Mouse (Mus musculus) adrenal gland, postnatal 10 days (tissue): ENCODE results near the gene Metrn. TPM values are rescaled to one million over a fixed set of nuclear protein-coding genes. Genes with fewer than 3 reads are reported as not detected.
"Not testable (repeated sequence)": the region's sequence is repeated elsewhere in the genome, so short reads cannot be mapped to it uniquely, and the experiment has no call there.

Experiments
- DNase-seq: peaks from one replicate; pipeline ENCODE4 v3.0.0; 2021; ENCODE audit warnings: mixed read lengths
- total RNA-seq, 2 experiments: library from RNA; stranded (reverse); gene quantifications; 2 replicates each; pipeline ENCODE4 v1.2.3; 2021

The Metrn gene
- total RNA-seq, 2 experiments from 2014 or later, result 28.0 to 45.1 TPM

- peak; percentile 87 for DNase-seq
These were observed 12.1 kb upstream of the Metrn start, which contains the start of gene Fbxl16 for GRCm38 (mm10) chr17:25808789-25809605. Fbxl16 (plus strand) TSS chr17:25809085.

GRCm38 (mm10) chr17:25808028-25808427, 11.1 kb upstream of the Metrn start:
- no peak for DNase-seq

- not testable (repeated sequence) for DNase-seq
These were observed 10.5 kb upstream of the Metrn start for GRCm38 (mm10) chr17:25807452-25807851.

- peak; percentile 50 for DNase-seq
These were observed 9.6 kb upstream of the Metrn start for GRCm38 (mm10) chr17:25806507-25806906.

GRCm38 (mm10) chr17:25802825-25803517, 6.0 kb upstream of the Metrn start:
- peak; percentile 85 for DNase-seq

GRCm38 (mm10) chr17:25801029-25801428, 4.1 kb upstream of the Metrn start:
- peak; percentile 79 for DNase-seq

GRCm38 (mm10) chr17:25796211-25796771, 645 bp downstream of the Metrn start:
- DNase-seq, result peak; percentile 68

- no peak for DNase-seq
These were observed 1.3 kb downstream of the Metrn start, which contains the start of gene AC134908.4 for GRCm38 (mm10) chr17:25795609-25796092. AC134908.4 (minus strand) TSS chr17:25795659.

- DNase-seq, result no peak
These were observed 1.9 kb downstream of the Metrn start for GRCm38 (mm10) chr17:25794998-25795397.

GRCm38 (mm10) chr17:25794197-25794596, 2.7 kb downstream of the Metrn start:
- no peak for DNase-seq

GRCm38 (mm10) chr17:25792615-25793014, 4.3 kb downstream of the Metrn start, which contains the start of gene Fam173a:
Fam173a (minus strand) TSS chr17:25792901.
- peak; percentile 88 for DNase-seq

GRCm38 (mm10) chr17:25791843-25792527, 5.0 kb downstream of the Metrn start:
- DNase-seq, result peak; percentile 92

- DNase-seq, result no peak
These were observed 5.6 kb downstream of the Metrn start for GRCm38 (mm10) chr17:25791320-25791842.

GRCm38 (mm10) chr17:25786781-25787504, 10.0 kb downstream of the Metrn start:
- no peak for DNase-seq

- no peak for DNase-seq
These were observed 10.7 kb downstream of the Metrn start, which contains the start of gene Ccdc78 for GRCm38 (mm10) chr17:25786280-25786679. Ccdc78 (plus strand) TSS chr17:25786580.

- peak; percentile 95 for DNase-seq
These were observed 11.6 kb downstream of the Metrn start, which contains the start of gene Haghl for GRCm38 (mm10) chr17:25785281-25785745. Haghl (minus strand) TSS chr17:25785673.

- DNase-seq, result no peak
These were observed 12.9 kb downstream of the Metrn start for GRCm38 (mm10) chr17:25783861-25784574.

- DNase-seq, result peak; percentile 89
These were observed 13.8 kb downstream of the Metrn start for GRCm38 (mm10) chr17:25783086-25783485.

GRCm38 (mm10) chr17:25781339-25781738, 15.6 kb downstream of the Metrn start:
- DNase-seq, result no peak

- no peak for DNase-seq
These were observed 19.0 kb downstream of the Metrn start for GRCm38 (mm10) chr17:25777948-25778347.
